Mouse (Mus musculus): ENCODE results near the gene Traf5. TPM values are rescaled to one million over a fixed set of nuclear protein-coding genes. Genes with fewer than 3 reads are reported as not detected.

Gene Traf5
- total RNA-seq, 1 experiment = 2.1 TPM

DNA sequence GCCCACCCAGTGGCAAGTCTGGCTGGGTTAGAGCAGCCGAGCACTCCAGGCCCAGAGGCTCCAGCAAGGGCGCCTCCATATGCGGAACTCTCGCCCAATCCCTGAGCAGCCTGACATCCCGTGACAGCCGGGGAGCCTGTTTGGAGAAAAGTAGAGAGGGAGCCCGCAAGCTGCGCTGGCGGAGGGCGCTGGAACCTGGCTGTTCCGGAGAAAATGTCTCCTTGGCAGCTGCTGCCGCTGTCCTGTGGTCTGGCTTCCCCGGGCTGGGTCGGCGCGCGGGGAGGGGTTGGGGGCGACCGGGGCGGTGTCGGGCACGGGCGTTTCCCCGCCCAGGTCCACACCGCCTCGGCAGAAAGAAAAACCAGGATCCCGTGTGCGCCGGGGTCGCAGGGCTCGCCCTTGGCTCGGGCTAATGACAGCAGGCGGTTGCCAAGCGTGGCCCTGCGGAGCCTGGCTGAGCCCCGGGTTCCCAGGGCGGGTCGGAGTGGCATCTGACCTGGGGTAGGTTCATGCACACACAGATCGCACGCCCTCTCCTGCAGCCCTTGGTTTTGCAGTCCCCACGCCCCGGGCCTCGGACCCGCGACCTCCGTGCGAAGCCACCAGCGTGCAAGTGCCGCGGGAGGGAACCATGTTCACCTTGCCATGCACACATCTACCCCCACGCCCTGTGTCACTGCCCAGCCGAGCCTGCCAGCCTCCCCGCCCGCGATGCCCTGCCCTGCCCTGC, 44.4 kb upstream of the Traf5 start:
- no peaks in the 10 kb centered on the region for H3K36me3 ChIP-seq (ENCODE audit: control insufficient read depth, insufficient read depth, low read length, poor library complexity, severe bottlenecking)
- 0 out of 4 replicates have a peak, but pooled peaks cover 0 to 3% of the 10 kb centered on the region in 2 experiments for H3K4me1 ChIP-seq (ENCODE audit: control insufficient read depth in 2 of 2, insufficient read depth in 2 of 2, low read length in 2 of 2, poor library complexity in 1 of 2)
- H3K9ac ChIP-seq (ENCODE audit: insufficient read depth, low read depth, low read length, poor library complexity, severe bottlenecking) = peak overlapping the region; percentile 90
- DNase-seq (ENCODE audit: low read depth, low spot score) = peak; percentile 60
- no peak overlapping the region for H3K27ac ChIP-seq (ENCODE audit: insufficient read depth, low read depth, low read length, poor library complexity, severe bottlenecking)
- TF ChIP-seq CHD2 (IDR thresholded peaks at IDR 0.05; ENCODE audit: low read depth, low read length) = no peak
- peak overlapping the region; percentile 95 to 99 for H3K4me3 ChIP-seq (ENCODE audit: insufficient read depth in 1 of 2, low read depth in 1 of 2, low read length in 2 of 2, poor library complexity in 1 of 2, severe bottlenecking in 1 of 2)
- 0 out of 2 replicates have a peak, but pooled peaks cover 2% of the 10 kb centered on the region for H3K9me3 ChIP-seq (ENCODE audit: control insufficient read depth, insufficient read depth, low read depth, low read length)
- in situ Hi-C loops (cut with MboI; ENCODE audit: low sequenced_read_pairs in 2 of 2, unreplicated experiment in 2 of 2) = no loop called here

DNA sequence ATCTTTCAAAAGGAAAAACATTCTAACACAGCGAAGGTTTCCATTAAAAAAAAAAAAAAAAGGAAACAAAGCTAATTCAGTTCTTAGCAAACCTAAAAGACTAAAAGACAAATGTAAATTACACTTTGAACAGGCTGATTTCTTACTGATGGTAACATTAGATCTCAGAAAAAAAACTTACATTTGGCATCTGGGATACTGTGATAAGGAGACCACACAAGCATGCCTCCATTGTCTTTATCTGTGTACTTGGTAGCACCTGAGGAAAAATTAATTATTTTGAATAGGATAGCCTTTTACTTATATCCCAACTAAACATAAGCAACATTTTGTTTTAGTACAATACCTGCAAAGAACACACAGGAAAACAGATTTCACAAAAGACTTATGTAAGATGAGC, 37.8 kb upstream of the Traf5 start:
- Histone ChIP-seq H3K36me3 (ENCODE audit: control insufficient read depth, insufficient read depth, low read length, poor library complexity, severe bottlenecking) (no peaks in the 10 kb centered on the region), H3K9me3 (ENCODE audit: control insufficient read depth, insufficient read depth, low read depth, low read length) (no peaks in the 10 kb centered on the region)
- in situ Hi-C loops (cut with MboI; ENCODE audit: low sequenced_read_pairs in 2 of 2, unreplicated experiment in 2 of 2) = no loop called here

DNA sequence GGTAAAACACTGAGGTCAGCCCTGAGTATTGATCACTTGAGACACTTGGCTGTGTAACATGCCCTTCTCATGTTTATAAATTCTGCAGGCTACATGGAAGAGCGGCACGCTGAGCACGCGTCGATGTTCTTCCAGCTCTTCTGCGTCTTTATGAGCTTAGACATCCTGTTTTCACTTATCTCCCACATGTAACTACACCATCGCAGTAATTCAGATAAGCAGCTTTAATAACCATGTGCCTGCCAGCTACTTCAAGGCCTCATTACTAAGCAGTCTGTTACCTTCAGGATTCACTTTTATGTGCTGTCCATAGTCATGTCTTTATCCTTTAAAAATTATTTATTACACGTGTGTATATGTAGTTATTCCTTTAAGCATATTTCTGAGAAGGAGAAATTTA, 36.0 kb upstream of the Traf5 start:
- no peak overlapping the region for H3K4me3 ChIP-seq (ENCODE audit: insufficient read depth in 1 of 2, low read depth in 1 of 2, low read length in 2 of 2, poor library complexity in 1 of 2, severe bottlenecking in 1 of 2)
- H3K36me3 ChIP-seq (ENCODE audit: control insufficient read depth, insufficient read depth, low read length, poor library complexity, severe bottlenecking) = no peaks in the 10 kb centered on the region
- TF ChIP-seq MAFK (IDR thresholded peaks at IDR 0.05; ENCODE audit: insufficient read depth, low read depth, low read length) = no peak
- no peak for TF ChIP-seq CHD2 (IDR thresholded peaks at IDR 0.05; ENCODE audit: low read depth, low read length)
- no peak for TF ChIP-seq HCFC1 (IDR thresholded peaks at IDR 0.05; ENCODE audit: borderline replicate concordance, insufficient read depth, low read length)
- no peak for DNase-seq (ENCODE audit: low read depth, low spot score)
- H3K27ac ChIP-seq (ENCODE audit: insufficient read depth, low read depth, low read length, poor library complexity, severe bottlenecking) = no peak overlapping the region
- H3K4me1 ChIP-seq (ENCODE audit: control insufficient read depth in 2 of 2, insufficient read depth in 2 of 2, low read length in 2 of 2, poor library complexity in 1 of 2) = no peaks in the 10 kb centered on the region
- in situ Hi-C loops (cut with MboI; ENCODE audit: low sequenced_read_pairs in 2 of 2, unreplicated experiment in 2 of 2) = no loop called here
- H3K9ac ChIP-seq (ENCODE audit: insufficient read depth, low read depth, low read length, poor library complexity, severe bottlenecking) = no peak overlapping the region
- no peaks in the 10 kb centered on the region for H3K9me3 ChIP-seq (ENCODE audit: control insufficient read depth, insufficient read depth, low read depth, low read length)

More for the DNA sequence above, 37.8 kb upstream of the Traf5 start:
- no peak for DNase-seq (ENCODE audit: low read depth, low spot score)
- H3K4me1 ChIP-seq (ENCODE audit: control insufficient read depth in 2 of 2, insufficient read depth in 2 of 2, low read length in 2 of 2, poor library complexity in 1 of 2) = no peaks in the 10 kb centered on the region
- no peak for TF ChIP-seq ZC3H11A (IDR thresholded peaks at IDR 0.05; ENCODE audit: borderline replicate concordance, low read depth, low read length)
- TF ChIP-seq CHD2 (IDR thresholded peaks at IDR 0.05; ENCODE audit: low read depth, low read length) = no peak
- no peak for TF ChIP-seq ZNF384 (IDR thresholded peaks at IDR 0.05; ENCODE audit: low read depth, low read length)
- no peak for TF ChIP-seq HCFC1 (IDR thresholded peaks at IDR 0.05; ENCODE audit: borderline replicate concordance, insufficient read depth, low read length)
- no peak for TF ChIP-seq MAFK (IDR thresholded peaks at IDR 0.05; ENCODE audit: insufficient read depth, low read depth, low read length)
- no peak overlapping the region for H3K4me3 ChIP-seq (ENCODE audit: insufficient read depth in 1 of 2, low read depth in 1 of 2, low read length in 2 of 2, poor library complexity in 1 of 2, severe bottlenecking in 1 of 2)
- no peak overlapping the region for H3K9ac ChIP-seq (ENCODE audit: insufficient read depth, low read depth, low read length, poor library complexity, severe bottlenecking)
- no peak overlapping the region for H3K27ac ChIP-seq (ENCODE audit: insufficient read depth, low read depth, low read length, poor library complexity, severe bottlenecking)

DNA sequence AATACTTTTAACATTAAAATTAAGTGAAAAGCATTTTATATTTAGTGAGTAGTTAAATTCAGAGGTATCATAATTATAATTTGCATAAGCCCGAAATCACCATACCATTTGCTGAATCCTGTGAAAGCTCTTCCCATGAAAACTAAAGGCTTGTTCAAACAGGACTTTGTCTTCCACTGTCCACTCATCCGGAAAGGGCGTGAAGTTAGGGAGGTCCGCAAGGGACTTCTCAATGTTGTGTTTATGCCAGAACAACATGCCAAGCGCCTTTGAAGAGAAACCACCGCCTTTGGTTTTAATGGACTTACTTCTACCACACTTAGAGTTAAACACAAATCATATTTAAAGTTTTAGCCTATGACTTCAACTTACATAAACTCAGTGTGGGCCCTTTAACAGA, 33.4 kb upstream of the Traf5 start:
- TF ChIP-seq MAFK (IDR thresholded peaks at IDR 0.05; ENCODE audit: insufficient read depth, low read depth, low read length) (no peak), ZC3H11A (IDR thresholded peaks at IDR 0.05; ENCODE audit: borderline replicate concordance, low read depth, low read length) (no peak), ZNF384 (IDR thresholded peaks at IDR 0.05; ENCODE audit: low read depth, low read length) (no peak), CHD2 (IDR thresholded peaks at IDR 0.05; ENCODE audit: low read depth, low read length) (no peak), HCFC1 (IDR thresholded peaks at IDR 0.05; ENCODE audit: borderline replicate concordance, insufficient read depth, low read length) (no peak)
- H3K36me3 ChIP-seq (ENCODE audit: control insufficient read depth, insufficient read depth, low read length, poor library complexity, severe bottlenecking) = no peaks in the 10 kb centered on the region; the same call in 1 of the 2 replicates
- no peaks in the 10 kb centered on the region for H3K4me1 ChIP-seq (ENCODE audit: control insufficient read depth in 2 of 2, insufficient read depth in 2 of 2, low read length in 2 of 2, poor library complexity in 1 of 2)
- DNase-seq (ENCODE audit: low read depth, low spot score) = no peak
- no peak overlapping the region for H3K4me3 ChIP-seq (ENCODE audit: insufficient read depth in 1 of 2, low read depth in 1 of 2, low read length in 2 of 2, poor library complexity in 1 of 2, severe bottlenecking in 1 of 2)
- H3K27ac ChIP-seq (ENCODE audit: insufficient read depth, low read depth, low read length, poor library complexity, severe bottlenecking) = no peak overlapping the region
- H3K9me3 ChIP-seq (ENCODE audit: control insufficient read depth, insufficient read depth, low read depth, low read length) = no peaks in the 10 kb centered on the region
- in situ Hi-C loops (cut with MboI; ENCODE audit: low sequenced_read_pairs in 2 of 2, unreplicated experiment in 2 of 2) = no loop called here
- H3K9ac ChIP-seq (ENCODE audit: insufficient read depth, low read depth, low read length, poor library complexity, severe bottlenecking) = no peak overlapping the region

DNA sequence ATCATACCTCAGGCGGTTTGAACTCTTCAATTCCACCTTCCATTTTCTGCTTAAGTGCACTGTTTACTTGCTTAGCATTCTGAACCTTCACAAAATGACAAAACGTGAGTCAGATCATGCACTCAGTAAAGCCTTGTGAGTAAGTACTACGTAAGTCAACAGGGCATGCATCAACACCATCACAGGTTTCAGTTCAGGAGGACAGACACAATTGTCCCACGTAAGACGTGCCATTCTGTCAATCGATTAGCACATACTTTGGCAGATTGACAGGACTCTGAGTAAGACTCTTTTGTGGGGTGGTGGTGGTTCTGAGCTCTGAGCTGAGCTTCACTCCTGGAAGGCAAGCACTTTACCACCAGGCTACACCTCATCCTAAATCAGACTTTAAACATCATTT, 23.9 kb upstream of the Traf5 start:
- no peaks in the 10 kb centered on the region for H3K4me1 ChIP-seq (ENCODE audit: control insufficient read depth in 2 of 2, insufficient read depth in 2 of 2, low read length in 2 of 2, poor library complexity in 1 of 2)
- H3K4me3 ChIP-seq (ENCODE audit: insufficient read depth in 1 of 2, low read depth in 1 of 2, low read length in 2 of 2, poor library complexity in 1 of 2, severe bottlenecking in 1 of 2) = no peak overlapping the region
- H3K9me3 ChIP-seq (ENCODE audit: control insufficient read depth, insufficient read depth, low read depth, low read length) = no peaks in the 10 kb centered on the region
- H3K9ac ChIP-seq (ENCODE audit: insufficient read depth, low read depth, low read length, poor library complexity, severe bottlenecking) = no peak overlapping the region
- in situ Hi-C loops (cut with MboI; ENCODE audit: low sequenced_read_pairs in 2 of 2, unreplicated experiment in 2 of 2) = no loop called here
- TF ChIP-seq CHD2 (IDR thresholded peaks at IDR 0.05; ENCODE audit: low read depth, low read length) = no peak
- no peak for TF ChIP-seq ZC3H11A (IDR thresholded peaks at IDR 0.05; ENCODE audit: borderline replicate concordance, low read depth, low read length)
- TF ChIP-seq ZNF384 (IDR thresholded peaks at IDR 0.05; ENCODE audit: low read depth, low read length) = no peak
- no peak for TF ChIP-seq HCFC1 (IDR thresholded peaks at IDR 0.05; ENCODE audit: borderline replicate concordance, insufficient read depth, low read length)
- TF ChIP-seq MAFK (IDR thresholded peaks at IDR 0.05; ENCODE audit: insufficient read depth, low read depth, low read length) = no peak
- no peak for DNase-seq (ENCODE audit: low read depth, low spot score)
- no peak overlapping the region for H3K27ac ChIP-seq (ENCODE audit: insufficient read depth, low read depth, low read length, poor library complexity, severe bottlenecking)
- peaks cover 4% of the 10 kb centered on the region; the same call in 1 of the 2 replicates for H3K36me3 ChIP-seq (ENCODE audit: control insufficient read depth, insufficient read depth, low read length, poor library complexity, severe bottlenecking)
